Mouse (Mus musculus) testis, adult 10 weeks (tissue): ENCODE results near the gene Tmem206. TPM values are rescaled to one million over a fixed set of nuclear protein-coding genes. Genes with fewer than 3 reads are reported as not detected.

Experiments
- polyA plus RNA-seq: library from polyadenylated mRNA; stranded (reverse); fragments of 350-450 nt; fragmentation: Illumina TruSeq; extraction: RNeasy Lipid Tissue Mini Kit (QIAGEN cat#74804); gene quantifications from one replicate; pipeline ENCODE4 v1.2.3, GENCODE M21; 2014; ENCODE audit warnings: low read depth, low replicate concordance

Gene Tmem206
- 19.3 TPM for polyA plus RNA-seq

DNA sequence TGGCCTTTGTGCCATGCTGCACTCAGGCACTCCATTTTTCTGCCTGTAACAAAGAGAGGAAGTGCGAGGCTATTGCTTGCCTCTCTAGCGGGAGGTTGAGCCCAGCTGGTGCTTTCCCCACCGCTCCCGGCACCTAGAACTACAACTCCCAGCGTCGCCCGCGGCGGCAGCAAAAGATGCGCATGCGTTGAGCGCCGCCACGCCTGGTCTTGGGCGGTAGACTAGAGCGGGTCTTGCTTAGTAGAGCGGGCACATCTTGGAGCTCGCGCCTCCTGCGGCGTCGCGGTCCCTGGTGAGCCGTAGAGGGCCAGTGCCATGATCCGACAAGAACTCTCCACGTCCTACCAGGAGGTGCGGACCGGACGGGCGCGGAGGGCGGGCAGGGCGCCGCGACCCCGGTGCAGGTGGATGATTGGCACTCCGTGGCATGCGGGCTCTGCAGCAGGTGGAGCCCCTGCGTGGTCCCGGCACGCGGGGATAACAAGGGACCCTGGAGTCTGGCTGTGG is at the start of gene Tmem206:
Gene Tmem206 (plus strand): TSS at position 187 of the 507 bp plus-strand sequence.

DNA sequence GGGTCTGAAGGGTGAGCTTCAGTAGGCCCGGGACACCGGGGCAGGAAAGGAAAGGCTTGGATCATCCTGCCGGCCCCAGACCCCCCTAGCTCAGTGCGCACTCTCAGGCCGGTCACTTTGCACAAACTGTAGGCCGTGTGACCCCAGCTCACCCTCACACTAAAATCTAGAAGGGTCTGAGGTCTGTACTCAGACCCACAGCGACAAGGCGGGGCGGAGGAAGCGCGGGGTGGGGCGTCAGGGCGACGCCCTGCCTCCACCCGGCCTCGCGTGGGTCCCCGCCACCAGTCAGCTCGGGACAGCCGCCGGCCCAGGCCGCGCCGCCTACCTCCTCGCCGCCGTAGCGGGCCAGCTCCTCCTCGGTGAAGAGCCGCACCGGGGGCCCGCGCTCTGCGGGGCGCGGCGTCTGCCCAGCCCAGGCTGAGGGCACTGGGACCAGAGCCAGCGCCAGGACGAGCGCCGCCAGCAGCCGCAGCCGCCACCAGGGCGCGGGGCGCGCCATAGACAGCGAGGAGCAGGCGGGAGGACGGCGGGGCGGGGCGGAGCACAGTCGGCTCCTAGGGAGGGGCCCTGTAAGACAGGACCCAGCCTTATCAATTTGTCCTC is 8.0 kb upstream of the Tmem206 start, which contains the start of gene Nenf:
Gene Nenf (minus strand): TSS at position 604 of the 606 bp plus-strand sequence.

Other genes with a start within 250 kb of the Tmem206 start
- not detected for gene Batf3, start 228.1 kb upstream of the Tmem206 start, polyA plus RNA-seq
- 41.2 TPM for gene Fam71a, start 161.1 kb upstream of the Tmem206 start, polyA plus RNA-seq
- gene Atf3, start 107.9 kb upstream of the Tmem206 start, polyA plus RNA-seq, result not detected
- 0.64 TPM for gene Nenf, start 7.7 kb upstream of the Tmem206 start, polyA plus RNA-seq
- 49.0 TPM for gene Ppp2r5a, start 77.4 kb downstream of the Tmem206 start, polyA plus RNA-seq
- gene Dtl, start 249.6 kb downstream of the Tmem206 start, polyA plus RNA-seq, result 58.3 TPM
- gene Ints7, start 249.7 kb downstream of the Tmem206 start, polyA plus RNA-seq, result 14.4 TPM